Mouse (Mus musculus): ENCODE results near the gene Fuca2. TPM values are rescaled to one million over a fixed set of nuclear protein-coding genes. Genes with fewer than 3 reads are reported as not detected.
A peak's percentile ranks its signal among the peaks of the same experiment; 100 is the strongest.

Fuca2 gene
- polyA plus RNA-seq, 1 experiment from 2014 or later = 40.1 TPM

- Histone ChIP-seq H3K36me3 (replicated peaks; ENCODE audit: control insufficient read depth, insufficient read depth, low read depth, low read length) (no peaks in the 10 kb centered on the region), H3K27me3 (ENCODE audit: control insufficient read depth, insufficient read depth, low read length) (peaks cover 9% of the 10 kb centered on the region; the same call in 1 of the 2 replicates), H3K4me3 (ENCODE audit: low read depth, low read length) (peak within 1 kb of the TSS; percentile 65), H3K4me1 (ENCODE audit: control insufficient read depth, insufficient read depth, low read length) (no peaks in the 10 kb centered on the region; the same call in 1 of the 2 replicates), H3K9ac (replicated peaks; ENCODE audit: low read length) (peak within 1 kb of the TSS; percentile 74), H3K27ac (replicated peaks; ENCODE audit: low read depth, low read length) (no peak within 1 kb of the TSS), H3K9me3 (replicated peaks; ENCODE audit: control insufficient read depth, low read length) (no peaks in the 10 kb centered on the region), H3K4me2 (ENCODE audit: low read depth, low read length) (peak within 1 kb of the TSS; percentile 99)
- ATAC-seq (replicated peaks; ENCODE audit: insufficient number of reproducible peaks, low FRiP score, low TSS enrichment, low read depth) = peak; percentile 78
- 1% methylated on average over 57 of the region's 71 CpGs for WGBS
- peak; percentile 67 for DNase-seq (ENCODE audit: low spot score)
Measured at GRCm38 (mm10) chr10:13473833-13474567, 25.3 kb upstream of the Fuca2 start, which contains the start of gene Phactr2. TSS of gene Phactr2 (minus strand) at chr10:13474412.

GRCm38 (mm10) chr10:13474568-13474955 is 24.8 kb upstream of the Fuca2 start:
- ATAC-seq (replicated peaks; ENCODE audit: insufficient number of reproducible peaks, low FRiP score, low TSS enrichment, low read depth) (no peak; the same call in 1 of the 2 replicates), DNase-seq (ENCODE audit: low spot score) (no peak)
- Histone ChIP-seq H3K9me3 (replicated peaks; ENCODE audit: control insufficient read depth, low read length) (no peaks in the 10 kb centered on the region), H3K36me3 (replicated peaks; ENCODE audit: control insufficient read depth, insufficient read depth, low read depth, low read length) (no peaks in the 10 kb centered on the region), H3K27me3 (ENCODE audit: control insufficient read depth, insufficient read depth, low read length) (peaks cover 9% of the 10 kb centered on the region; the same call in 1 of the 2 replicates), H3K4me3 (ENCODE audit: low read depth, low read length) (peak overlapping the region; percentile 65), H3K4me1 (ENCODE audit: control insufficient read depth, insufficient read depth, low read length) (no peaks in the 10 kb centered on the region; the same call in 1 of the 2 replicates), H3K4me2 (ENCODE audit: low read depth, low read length) (peak overlapping the region; percentile 99), H3K27ac (replicated peaks; ENCODE audit: low read depth, low read length) (no peak overlapping the region), H3K9ac (replicated peaks; ENCODE audit: low read length) (peak overlapping the region; percentile 74)
- WGBS = 4% methylated on average over 10 of the region's 10 CpGs

GRCm38 (mm10) chr10:13475121-13475520 is 24.2 kb upstream of the Fuca2 start:
- Histone ChIP-seq H3K4me1 (ENCODE audit: control insufficient read depth, insufficient read depth, low read length) (no peaks in the 10 kb centered on the region; the same call in 1 of the 2 replicates), H3K36me3 (replicated peaks; ENCODE audit: control insufficient read depth, insufficient read depth, low read depth, low read length) (no peaks in the 10 kb centered on the region), H3K9ac (replicated peaks; ENCODE audit: low read length) (no peak overlapping the region), H3K9me3 (replicated peaks; ENCODE audit: control insufficient read depth, low read length) (no peaks in the 10 kb centered on the region), H3K4me3 (ENCODE audit: low read depth, low read length) (no peak overlapping the region), H3K27ac (replicated peaks; ENCODE audit: low read depth, low read length) (no peak overlapping the region), H3K27me3 (ENCODE audit: control insufficient read depth, insufficient read depth, low read length) (peaks cover 9% of the 10 kb centered on the region; the same call in 1 of the 2 replicates), H3K4me2 (ENCODE audit: low read depth, low read length) (no peak overlapping the region)
- DNase-seq (ENCODE audit: low spot score) (no peak), ATAC-seq (replicated peaks; ENCODE audit: insufficient number of reproducible peaks, low FRiP score, low TSS enrichment, low read depth) (no peak; the same call in 1 of the 2 replicates)
- 23% methylated on average over 7 of the region's 7 CpGs for WGBS

- H3K27ac ChIP-seq (replicated peaks; ENCODE audit: low read depth, low read length) = no peak overlapping the region
- DNase-seq (ENCODE audit: low spot score) = no peak
- no peaks in the 10 kb centered on the region; the same call in 1 of the 2 replicates for H3K4me1 ChIP-seq (ENCODE audit: control insufficient read depth, insufficient read depth, low read length)
- H3K36me3 ChIP-seq (replicated peaks; ENCODE audit: control insufficient read depth, insufficient read depth, low read depth, low read length) = no peaks in the 10 kb centered on the region
- no peak overlapping the region for H3K4me2 ChIP-seq (ENCODE audit: low read depth, low read length)
- H3K9me3 ChIP-seq (replicated peaks; ENCODE audit: control insufficient read depth, low read length) = no peaks in the 10 kb centered on the region
- 83% methylated on average over 6 of the region's 6 CpGs for WGBS
- H3K9ac ChIP-seq (replicated peaks; ENCODE audit: low read length) = no peak overlapping the region
- no peak overlapping the region for H3K4me3 ChIP-seq (ENCODE audit: low read depth, low read length)
- ATAC-seq (replicated peaks; ENCODE audit: insufficient number of reproducible peaks, low FRiP score, low TSS enrichment, low read depth) = no peak
- H3K27me3 ChIP-seq (ENCODE audit: control insufficient read depth, insufficient read depth, low read length) = peaks cover 4% of the 10 kb centered on the region; the same call in 1 of the 2 replicates
Measured at GRCm38 (mm10) chr10:13479341-13479740, 20.0 kb upstream of the Fuca2 start.

GRCm38 (mm10) chr10:13485958-13486357 is 13.4 kb upstream of the Fuca2 start:
- WGBS = 81% methylated on average over 4 of the region's 4 CpGs
- no peak overlapping the region for H3K9ac ChIP-seq (replicated peaks; ENCODE audit: low read length)

GRCm38 (mm10) chr10:13489671-13490070 is 9.7 kb upstream of the Fuca2 start:
- no peak for ATAC-seq (replicated peaks; ENCODE audit: insufficient number of reproducible peaks, low FRiP score, low TSS enrichment, low read depth)
- 80% methylated on average over 6 of the region's 6 CpGs for WGBS
- Histone ChIP-seq H3K9ac (replicated peaks; ENCODE audit: low read length) (no peak overlapping the region), H3K9me3 (replicated peaks; ENCODE audit: control insufficient read depth, low read length) (no peaks in the 10 kb centered on the region), H3K4me1 (ENCODE audit: control insufficient read depth, insufficient read depth, low read length) (no peaks in the 10 kb centered on the region), H3K27ac (replicated peaks; ENCODE audit: low read depth, low read length) (no peak overlapping the region), H3K4me3 (ENCODE audit: low read depth, low read length) (no peak overlapping the region), H3K27me3 (ENCODE audit: control insufficient read depth, insufficient read depth, low read length) (no peaks in the 10 kb centered on the region), H3K4me2 (ENCODE audit: low read depth, low read length) (no peak overlapping the region), H3K36me3 (replicated peaks; ENCODE audit: control insufficient read depth, insufficient read depth, low read depth, low read length) (no peaks in the 10 kb centered on the region)
- DNase-seq (ENCODE audit: low spot score) = no peak

More at GRCm38 (mm10) chr10:13485958-13486357, 13.4 kb upstream of the Fuca2 start:
- Histone ChIP-seq H3K9me3 (replicated peaks; ENCODE audit: control insufficient read depth, low read length) (no peaks in the 10 kb centered on the region), H3K4me1 (ENCODE audit: control insufficient read depth, insufficient read depth, low read length) (no peaks in the 10 kb centered on the region), H3K27ac (replicated peaks; ENCODE audit: low read depth, low read length) (no peak overlapping the region), H3K27me3 (ENCODE audit: control insufficient read depth, insufficient read depth, low read length) (no peaks in the 10 kb centered on the region), H3K4me2 (ENCODE audit: low read depth, low read length) (no peak overlapping the region), H3K36me3 (replicated peaks; ENCODE audit: control insufficient read depth, insufficient read depth, low read depth, low read length) (no peaks in the 10 kb centered on the region), H3K4me3 (ENCODE audit: low read depth, low read length) (no peak overlapping the region)
- ATAC-seq (replicated peaks; ENCODE audit: insufficient number of reproducible peaks, low FRiP score, low TSS enrichment, low read depth) = no peak
- no peak for DNase-seq (ENCODE audit: low spot score)

- Histone ChIP-seq H3K27me3 (ENCODE audit: control insufficient read depth, insufficient read depth, low read length) (no peaks in the 10 kb centered on the region), H3K27ac (replicated peaks; ENCODE audit: low read depth, low read length) (no peak overlapping the region), H3K4me3 (ENCODE audit: low read depth, low read length) (no peak overlapping the region), H3K4me2 (ENCODE audit: low read depth, low read length) (no peak overlapping the region), H3K9me3 (replicated peaks; ENCODE audit: control insufficient read depth, low read length) (no peaks in the 10 kb centered on the region), H3K36me3 (replicated peaks; ENCODE audit: control insufficient read depth, insufficient read depth, low read depth, low read length) (no peaks in the 10 kb centered on the region), H3K4me1 (ENCODE audit: control insufficient read depth, insufficient read depth, low read length) (no peaks in the 10 kb centered on the region), H3K9ac (replicated peaks; ENCODE audit: low read length) (no peak overlapping the region)
- ATAC-seq (replicated peaks; ENCODE audit: insufficient number of reproducible peaks, low FRiP score, low TSS enrichment, low read depth) (no peak), DNase-seq (ENCODE audit: low spot score) (no peak)
- WGBS = 89% methylated on average over 9 of the region's 9 CpGs
Measured at GRCm38 (mm10) chr10:13493978-13494686, 5.2 kb upstream of the Fuca2 start.

GRCm38 (mm10) chr10:13496315-13496714 is 3.0 kb upstream of the Fuca2 start:
- 98% methylated on average over 3 of the region's 3 CpGs for WGBS
- ATAC-seq (replicated peaks; ENCODE audit: insufficient number of reproducible peaks, low FRiP score, low TSS enrichment, low read depth) (no peak), DNase-seq (ENCODE audit: low spot score) (no peak)
- Histone ChIP-seq H3K4me1 (ENCODE audit: control insufficient read depth, insufficient read depth, low read length) (no peaks in the 10 kb centered on the region), H3K9ac (replicated peaks; ENCODE audit: low read length) (no peak overlapping the region), H3K27me3 (ENCODE audit: control insufficient read depth, insufficient read depth, low read length) (no peaks in the 10 kb centered on the region), H3K4me2 (ENCODE audit: low read depth, low read length) (no peak overlapping the region), H3K4me3 (ENCODE audit: low read depth, low read length) (no peak overlapping the region), H3K27ac (replicated peaks; ENCODE audit: low read depth, low read length) (no peak overlapping the region), H3K36me3 (replicated peaks; ENCODE audit: control insufficient read depth, insufficient read depth, low read depth, low read length) (no peaks in the 10 kb centered on the region), H3K9me3 (replicated peaks; ENCODE audit: control insufficient read depth, low read length) (no peaks in the 10 kb centered on the region)

All from embryonic facial prominence, embryonic 11.5 days (tissue).